Mouse (Mus musculus): Measurements from ENCODE around the gene Vwa5b2.

- no peak for TF ChIP-seq POLR2A (IDR thresholded peaks at IDR 0.05; ENCODE audit: control insufficient read depth, extremely low read depth, insufficient read depth, low read length, poor library complexity)
- TF ChIP-seq CTCF (IDR thresholded peaks at IDR 0.05; ENCODE audit: borderline replicate concordance, control insufficient read depth, extremely low read depth, insufficient read depth, low read length, poor library complexity) = no peak
These were observed at the start of gene Vwa5b2 for GRCm38 (mm10) chr16:20589366-20589938.

All from thymus, adult 2 months (tissue).